Mouse (Mus musculus): ENCODE data around the gene Msl1. TPM values are rescaled to one million over a fixed set of nuclear protein-coding genes. Genes with fewer than 3 reads are reported as not detected.
A peak's percentile ranks its signal among the peaks of the same experiment; 100 is the strongest.

The Msl1 gene
- polyA plus RNA-seq, 1 experiment: 24.5 TPM

- no peak for TF ChIP-seq POLR2A (IDR thresholded peaks at IDR 0.05; ENCODE audit: low read depth, low read length)
- TF ChIP-seq CTCF (conservative IDR thresholded peaks at IDR 0.05; ENCODE audit: insufficient read depth, insufficient read length, low read depth, low read length): no peak
- 2% methylated on average over 23 of the region's 23 CpGs for WGBS
- Histone ChIP-seq H3K27me3 (replicated peaks; ENCODE audit: control insufficient read depth, insufficient read depth, low read length) (no peaks in the 10 kb centered on the region), H3K27ac (ENCODE audit: insufficient read depth, low read depth, low read length) (peak overlapping the region; percentile 66), H3K4me3 (ENCODE audit: insufficient read depth, low read depth, low read length) (peak overlapping the region; percentile 84), H3K36me3 (ENCODE audit: control insufficient read depth, insufficient read depth, low read length) (peaks cover 4% of the 10 kb centered on the region), H3K4me1 (ENCODE audit: control insufficient read depth, insufficient read depth, low read length) (peaks cover 12% of the 10 kb centered on the region)
- peak; percentile 57 for DNase-seq
Observed at GRCm38 (mm10) chr11:98796515-98797216, 1.4 kb downstream of the Msl1 start.

GRCm38 (mm10) chr11:98797306-98797705 is 2.0 kb downstream of the Msl1 start:
- no peak for TF ChIP-seq POLR2A (IDR thresholded peaks at IDR 0.05; ENCODE audit: low read depth, low read length)
- TF ChIP-seq CTCF (conservative IDR thresholded peaks at IDR 0.05; ENCODE audit: insufficient read depth, insufficient read length, low read depth, low read length): no peak
- H3K36me3 ChIP-seq (ENCODE audit: control insufficient read depth, insufficient read depth, low read length): peaks cover 4% of the 10 kb centered on the region
- DNase-seq: peak; percentile 25

GRCm38 (mm10) chr11:98797909-98798308 is 2.6 kb downstream of the Msl1 start:
- Histone ChIP-seq H3K27ac (ENCODE audit: insufficient read depth, low read depth, low read length) (no peak overlapping the region), H3K36me3 (ENCODE audit: control insufficient read depth, insufficient read depth, low read length) (peaks cover 4% of the 10 kb centered on the region), H3K4me3 (ENCODE audit: insufficient read depth, low read depth, low read length) (no peak overlapping the region), H3K27me3 (replicated peaks; ENCODE audit: control insufficient read depth, insufficient read depth, low read length) (no peaks in the 10 kb centered on the region), H3K4me1 (ENCODE audit: control insufficient read depth, insufficient read depth, low read length) (peaks cover 12% of the 10 kb centered on the region)
- 34% methylated on average over 4 of the region's 4 CpGs for WGBS
- DNase-seq: no peak
- TF ChIP-seq CTCF (conservative IDR thresholded peaks at IDR 0.05; ENCODE audit: insufficient read depth, insufficient read length, low read depth, low read length) (no peak), POLR2A (IDR thresholded peaks at IDR 0.05; ENCODE audit: low read depth, low read length) (no peak)

More at GRCm38 (mm10) chr11:98797306-98797705, 2.0 kb downstream of the Msl1 start:
- 2% methylated on average over 5 of the region's 5 CpGs for WGBS
- Histone ChIP-seq H3K27ac (ENCODE audit: insufficient read depth, low read depth, low read length) (no peak overlapping the region; the same call in 1 of the 2 replicates), H3K4me1 (ENCODE audit: control insufficient read depth, insufficient read depth, low read length) (peaks cover 12% of the 10 kb centered on the region), H3K4me3 (ENCODE audit: insufficient read depth, low read depth, low read length) (no peak overlapping the region; the same call in none of the 2 replicates), H3K27me3 (replicated peaks; ENCODE audit: control insufficient read depth, insufficient read depth, low read length) (no peaks in the 10 kb centered on the region)

GRCm38 (mm10) chr11:98804605-98805004 is 9.3 kb downstream of the Msl1 start, which contains the start of gene Casc3:
Gene Casc3 (plus strand): TSS chr11:98804905.
- H3K4me1 ChIP-seq (ENCODE audit: control insufficient read depth, insufficient read depth, low read length): 0 out of 2 replicates have a peak, but pooled peaks cover 3% of the 10 kb centered on the region
- peaks cover 9% of the 10 kb centered on the region for H3K36me3 ChIP-seq (ENCODE audit: control insufficient read depth, insufficient read depth, low read length)
- no peaks in the 10 kb centered on the region for H3K27me3 ChIP-seq (replicated peaks; ENCODE audit: control insufficient read depth, insufficient read depth, low read length)
- no peak within 1 kb of the TSS for H3K4me3 ChIP-seq (ENCODE audit: insufficient read depth, low read depth, low read length)
- no peak for DNase-seq
- H3K27ac ChIP-seq (ENCODE audit: insufficient read depth, low read depth, low read length): no peak within 1 kb of the TSS
- TF ChIP-seq CTCF (conservative IDR thresholded peaks at IDR 0.05; ENCODE audit: insufficient read depth, insufficient read length, low read depth, low read length) (no peak), POLR2A (IDR thresholded peaks at IDR 0.05; ENCODE audit: low read depth, low read length) (no peak)
- WGBS: 94% methylated on average over 5 of the region's 5 CpGs

- no peak for TF ChIP-seq CTCF (conservative IDR thresholded peaks at IDR 0.05; ENCODE audit: insufficient read depth, insufficient read length, low read depth, low read length)
- no peak for TF ChIP-seq POLR2A (IDR thresholded peaks at IDR 0.05; ENCODE audit: low read depth, low read length)
- 63% methylated on average over 2 of the region's 2 CpGs for WGBS
- no peaks in the 10 kb centered on the region for H3K27me3 ChIP-seq (replicated peaks; ENCODE audit: control insufficient read depth, insufficient read depth, low read length)
- H3K36me3 ChIP-seq (ENCODE audit: control insufficient read depth, insufficient read depth, low read length): peaks cover 10% of the 10 kb centered on the region
- no peak for DNase-seq
- 0 out of 2 replicates have a peak overlapping the region, but pooled peaks have one; percentile 14 for H3K27ac ChIP-seq (ENCODE audit: insufficient read depth, low read depth, low read length)
- H3K4me3 ChIP-seq (ENCODE audit: insufficient read depth, low read depth, low read length): no peak overlapping the region
- peaks cover 7% of the 10 kb centered on the region; the same call in 1 of the 2 replicates for H3K4me1 ChIP-seq (ENCODE audit: control insufficient read depth, insufficient read depth, low read length)
Observed at GRCm38 (mm10) chr11:98808417-98808816, 13.1 kb downstream of the Msl1 start.

- peak; percentile 99 for DNase-seq
- Histone ChIP-seq H3K36me3 (ENCODE audit: control insufficient read depth, insufficient read depth, low read length) (peaks cover 7% of the 10 kb centered on the region), H3K4me3 (ENCODE audit: insufficient read depth, low read depth, low read length) (peak overlapping the region; percentile 84), H3K27ac (ENCODE audit: insufficient read depth, low read depth, low read length) (peak overlapping the region; percentile 95), H3K4me1 (ENCODE audit: control insufficient read depth, insufficient read depth, low read length) (peaks cover 7% of the 10 kb centered on the region; the same call in 1 of the 2 replicates), H3K27me3 (replicated peaks; ENCODE audit: control insufficient read depth, insufficient read depth, low read length) (no peaks in the 10 kb centered on the region)
- peak; percentile 74 for TF ChIP-seq POLR2A (IDR thresholded peaks at IDR 0.05; ENCODE audit: low read depth, low read length)
- no peak for TF ChIP-seq CTCF (conservative IDR thresholded peaks at IDR 0.05; ENCODE audit: insufficient read depth, insufficient read length, low read depth, low read length)
- under 1% methylated on average over 84 of the region's 84 CpGs for WGBS
Observed at GRCm38 (mm10) chr11:98809457-98810290, 14.4 kb downstream of the Msl1 start.

Data from kidney, adult 2 months (tissue).